Mouse (Mus musculus): ENCODE data around the gene Olfr1512. TPM values are rescaled to one million over a fixed set of nuclear protein-coding genes. Genes with fewer than 3 reads are reported as not detected.

The Olfr1512 gene
- polyA plus RNA-seq, 1 experiment from 2014 or later = not detected

Other genes starting within 250 kb of the Olfr1512 start
- gene Supt16, start 181.8 kb downstream of the Olfr1512 start, polyA plus RNA-seq (2014; fragmentation: Nextera tagmentation; extraction: Ambion mirVana) = 69.9 and 75.0 TPM in 2 replicates
- 56.4 and 58.4 TPM in 2 replicates for gene Chd8, start 121.4 kb downstream of the Olfr1512 start, polyA plus RNA-seq (2014; fragmentation: Nextera tagmentation; extraction: Ambion mirVana)
- gene Tox4, start 100.0 kb downstream of the Olfr1512 start, polyA plus RNA-seq (2014; fragmentation: Nextera tagmentation; extraction: Ambion mirVana) = 52.0 and 54.9 TPM in 2 replicates
- gene Rab2b, start 99.6 kb downstream of the Olfr1512 start, polyA plus RNA-seq (2014; fragmentation: Nextera tagmentation; extraction: Ambion mirVana) = 38.2 and 40.9 TPM in 2 replicates
- 47.1 and 54.6 TPM in 2 replicates for gene Mettl3, start 74.0 kb downstream of the Olfr1512 start, polyA plus RNA-seq (2014; fragmentation: Nextera tagmentation; extraction: Ambion mirVana)
- 51.9 and 54.5 TPM in 2 replicates for gene Sall2, start 50.4 kb downstream of the Olfr1512 start, polyA plus RNA-seq (2014; fragmentation: Nextera tagmentation; extraction: Ambion mirVana)
- gene Olfr1513, start 22.8 kb downstream of the Olfr1512 start, polyA plus RNA-seq (2014; fragmentation: Nextera tagmentation; extraction: Ambion mirVana) = 0.48 TPM in 1 of 2 replicates, not detected in the other
- not detected in 2 replicates for gene Olfr1511, start 18.2 kb upstream of the Olfr1512 start, polyA plus RNA-seq (2014; fragmentation: Nextera tagmentation; extraction: Ambion mirVana)
- not detected in 2 replicates for gene Olfr1510, start 35.2 kb upstream of the Olfr1512 start, polyA plus RNA-seq (2014; fragmentation: Nextera tagmentation; extraction: Ambion mirVana)
- not detected in 2 replicates for gene Olfr1509, start 63.8 kb upstream of the Olfr1512 start, polyA plus RNA-seq (2014; fragmentation: Nextera tagmentation; extraction: Ambion mirVana)
- gene Olfr1508, start 88.3 kb upstream of the Olfr1512 start, polyA plus RNA-seq (2014; fragmentation: Nextera tagmentation; extraction: Ambion mirVana) = not detected in 2 replicates
- not detected in 2 replicates for gene Olfr1507, start 116.6 kb upstream of the Olfr1512 start, polyA plus RNA-seq (2014; fragmentation: Nextera tagmentation; extraction: Ambion mirVana)